Mouse (Mus musculus) liver, embryonic 14.5 days (tissue): Measurements from ENCODE around the gene Phc2. TPM values are rescaled to one million over a fixed set of nuclear protein-coding genes. Genes with fewer than 3 reads are reported as not detected.
"Not testable (repeated sequence)": the region's sequence is repeated elsewhere in the genome, so short reads cannot be mapped to it uniquely, and the experiment has no call there.

Source experiments
- ATAC-seq: fragments of 200-750 bp; cut with Nextera tagmentation; 2 replicates; pipeline ENCODE4 v1.8.0; 2017; ENCODE audit warnings: moderate number of reproducible peaks, mild to moderate bottlenecking, moderate library complexity; ENCODE audit not compliant: insufficient read depth
- DNase-seq, 3 experiments: peaks; one replicate each; pipeline ENCODE4 v3.0.0-alpha.2; 2012 to 2013; ENCODE audit warnings: low read depth in 3 of 3, low spot score in 3 of 3
- H3K27ac ChIP-seq: fragments of 300-500 bp; sonication (generic); 2 replicates; pipeline ENCODE4 v1.5.1; 2014; ENCODE audit warnings: moderate library complexity, mild to moderate bottlenecking, control low read depth, inconsistent platforms
- H3K27me3 ChIP-seq: fragments of 300-500 bp; sonication (generic); 2 replicates; pipeline ENCODE4 v1.6.1; 2014; ENCODE audit warnings: mild to moderate bottlenecking, low read length, moderate library complexity; ENCODE audit not compliant: control insufficient read depth, insufficient read depth
- H3K36me3 ChIP-seq: fragments of 300-500 bp; sonication (generic); replicated peaks from 2 replicates; pipeline ENCODE4 v1.6.1; 2014; ENCODE audit warnings: low read depth; ENCODE audit not compliant: control insufficient read depth, insufficient read depth
- H3K4me1 ChIP-seq, 2 experiments: fragments of 200-500 bp in 1 of 2; fragments of 300-500 bp in 1 of 2; sonication (generic) in 1 of 2; replicated peaks; 2 replicates each; pipeline ENCODE4 v1.6.1; 2012 to 2014; ENCODE audit warnings: antibody characterized with exemption in 1 of 2, inconsistent platforms in 1 of 2, low read length in 1 of 2; ENCODE audit not compliant: control insufficient read depth in 2 of 2, insufficient read depth in 2 of 2
- H3K4me2 ChIP-seq: fragments of 300-500 bp; sonication (generic); 2 replicates; pipeline ENCODE4 v1.6.1; 2014; ENCODE audit warnings: low read depth, mild to moderate bottlenecking, control low read depth, moderate library complexity
- H3K4me3 ChIP-seq, 2 experiments: fragments of 200-500 bp in 1 of 2; fragments of 300-500 bp in 1 of 2; sonication (generic) in 1 of 2; 2 replicates each; pipeline ENCODE4 v1.5.1; 2012 to 2014; ENCODE audit warnings: low read depth in 2 of 2, low read length in 2 of 2, mild to moderate bottlenecking in 2 of 2, control low read depth in 1 of 2, inconsistent platforms in 1 of 2, moderate library complexity in 1 of 2; ENCODE audit not compliant: insufficient read depth in 1 of 2
- H3K9ac ChIP-seq: fragments of 300-500 bp; sonication (generic); replicated peaks from 2 replicates; pipeline ENCODE4 v1.6.1; 2014; ENCODE audit warnings: mild to moderate bottlenecking, control low read depth, moderate library complexity
- H3K9me3 ChIP-seq: fragments of 300-500 bp; sonication (generic); 2 replicates; pipeline ENCODE4 v1.6.1; 2016; ENCODE audit warnings: low read length, mixed read lengths; ENCODE audit not compliant: control insufficient read depth
- CTCF ChIP-seq: IDR thresholded peaks from 2 replicates; pipeline ENCODE4 v1.5.1; 2016; ENCODE audit warnings: antibody characterized with exemption, low read depth, control low read depth
- EP300 ChIP-seq: IDR thresholded peaks from 2 replicates; pipeline ENCODE4 v1.6.1; 2016; ENCODE audit warnings: antibody characterized with exemption, low read depth
- WGBS: fragments of 180-500 bp; shearing (Covaris S2); extraction: QIAGEN DNeasy Blood & Tissue Kit; methylation state at CpG from one replicate; pipeline ENCODE4 v1.1.7; 2014; ENCODE audit not compliant: insufficient replicate concordance; 5-methylcytosine and 5-hydroxymethylcytosine counted together
- polyA plus RNA-seq, 2 experiments: library from polyadenylated mRNA; depleted of rRNA in 1 of 2; stranded (reverse) in 1 of 2; unstranded in 1 of 2; fragments of >200 nt; fragmentation: Nextera tagmentation in 1 of 2; extraction: Ambion mirVana in 1 of 2; gene quantifications; 2 replicates each; pipeline versions ENCODE4 v1.2.1 to v1.2.3; 2012 to 2014

Gene Phc2
- polyA plus RNA-seq, 2 experiments = 8.8 to 17.1 TPM

DNA sequence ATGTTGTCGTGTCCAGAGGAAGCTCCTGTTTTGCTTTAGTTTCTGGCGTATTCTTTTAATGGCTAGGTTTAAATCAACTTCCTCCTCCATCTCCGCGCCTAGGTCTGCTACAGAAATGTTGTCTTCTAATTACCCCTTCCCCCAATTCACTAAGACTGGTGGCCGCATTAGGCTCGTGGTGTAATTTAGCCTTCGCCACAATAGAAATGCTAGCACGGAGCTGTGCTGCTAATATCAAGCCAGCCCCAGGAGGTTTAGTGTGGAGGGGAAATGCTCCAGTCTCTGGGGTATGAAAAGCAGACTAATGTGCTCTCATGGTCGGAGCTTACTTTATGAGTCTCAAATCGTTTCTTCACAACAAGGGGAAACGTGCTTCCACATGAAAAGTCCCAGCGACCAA is 944 bp downstream of the Phc2 start:
- TF ChIP-seq EP300 (no peak), CTCF (no peak)
- WGBS = 6% methylated on average over 12 of the region's 12 CpGs
- no peaks in the 10 kb centered on the region for H3K27me3 ChIP-seq
- no peaks in the 10 kb centered on the region for H3K36me3 ChIP-seq
- H3K9me3 ChIP-seq = no peaks in the 10 kb centered on the region
- peak overlapping the region; percentile 67 for H3K9ac ChIP-seq
- peaks cover 0 to 25% of the 10 kb centered on the region in 2 experiments; a peak in 3 of 4 replicates for H3K4me1 ChIP-seq
- DNase-seq = no peak
- ATAC-seq = no peak
- H3K4me3 ChIP-seq = peak overlapping the region; percentile 66 to 83
- H3K27ac ChIP-seq = no peak overlapping the region
- H3K4me2 ChIP-seq = peak overlapping the region; percentile 92

DNA sequence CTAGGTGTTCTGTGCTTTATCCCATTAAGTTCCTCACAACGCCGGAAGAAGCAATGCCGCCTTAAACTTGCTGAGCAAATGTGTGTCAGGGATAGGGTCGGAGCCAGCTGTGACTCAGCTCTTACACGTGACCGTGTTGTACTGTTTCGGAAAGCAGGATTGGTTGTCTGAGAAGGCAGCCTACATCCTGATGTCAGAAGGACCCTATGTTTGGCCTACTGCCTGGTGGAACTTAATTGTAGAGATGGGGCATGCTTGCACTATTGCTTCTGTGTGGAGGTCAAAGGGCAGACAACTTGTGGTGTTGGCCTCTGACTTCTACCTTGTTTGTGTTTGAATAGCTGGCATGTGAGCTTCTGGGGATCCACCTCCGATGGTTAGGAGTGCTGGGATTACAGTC is 5.7 kb downstream of the Phc2 start:
- WGBS = 72% methylated on average over 8 of the region's 8 CpGs
- no peaks in the 10 kb centered on the region for H3K36me3 ChIP-seq
- peaks cover 0 to 26% of the 10 kb centered on the region in 2 experiments; a peak in 3 of 4 replicates for H3K4me1 ChIP-seq
- no peak overlapping the region for H3K27ac ChIP-seq
- H3K9ac ChIP-seq = no peak overlapping the region
- H3K27me3 ChIP-seq = no peaks in the 10 kb centered on the region
- H3K9me3 ChIP-seq = no peaks in the 10 kb centered on the region
- ATAC-seq (no peak), DNase-seq (no peak)
- H3K4me2 ChIP-seq = no peak overlapping the region
- TF ChIP-seq CTCF (no peak), EP300 (no peak)
- no peak overlapping the region for H3K4me3 ChIP-seq

- H3K27ac ChIP-seq = no peak overlapping the region
- H3K4me1 ChIP-seq = peaks cover 0 to 22% of the 10 kb centered on the region in 2 experiments; a peak in 3 of 4 replicates
- no peak for DNase-seq
- H3K9me3 ChIP-seq = no peaks in the 10 kb centered on the region
- TF ChIP-seq CTCF (no peak), EP300 (no peak)
- no peaks in the 10 kb centered on the region for H3K36me3 ChIP-seq
- H3K4me3 ChIP-seq = no peak overlapping the region
- H3K4me2 ChIP-seq = no peak overlapping the region
- 65% methylated on average over 8 of the region's 8 CpGs for WGBS
- H3K9ac ChIP-seq = no peak overlapping the region
- ATAC-seq = no peak
- no peaks in the 10 kb centered on the region for H3K27me3 ChIP-seq
Measured at GRCm38 (mm10) chr4:128661063-128661462, 6.6 kb downstream of the Phc2 start.

DNA sequence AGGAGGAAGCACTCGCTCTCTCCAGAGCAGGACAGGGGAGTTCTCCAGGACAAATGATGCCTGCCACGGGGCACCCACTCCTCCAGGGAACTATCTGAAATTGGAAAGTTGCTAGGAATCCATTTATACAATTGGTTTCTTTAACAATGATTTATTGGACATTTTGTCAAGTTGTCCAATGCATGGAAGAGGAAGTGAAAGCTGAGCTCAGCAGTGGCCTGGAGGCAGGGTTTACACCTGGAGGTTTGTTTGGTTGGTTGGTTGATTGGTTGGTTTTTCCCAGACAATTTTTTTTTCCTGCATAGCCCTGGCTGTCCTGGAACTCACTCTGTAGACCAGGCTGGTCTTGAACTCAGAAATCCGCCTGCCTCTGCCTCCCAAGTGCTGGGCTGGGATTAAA is 9.5 kb downstream of the Phc2 start:
- no peak overlapping the region for H3K4me2 ChIP-seq
- H3K27me3 ChIP-seq = no peaks in the 10 kb centered on the region
- H3K9ac ChIP-seq = no peak overlapping the region
- DNase-seq = no peak
- no peak overlapping the region for H3K4me3 ChIP-seq
- ATAC-seq = no peak
- 58% methylated on average over 3 of the region's 3 CpGs for WGBS
- TF ChIP-seq CTCF (no peak), EP300 (no peak)
- peaks cover 3 to 25% of the 10 kb centered on the region in 2 experiments for H3K4me1 ChIP-seq
- no peaks in the 10 kb centered on the region for H3K9me3 ChIP-seq
- H3K27ac ChIP-seq = no peak overlapping the region
- no peaks in the 10 kb centered on the region for H3K36me3 ChIP-seq

DNA sequence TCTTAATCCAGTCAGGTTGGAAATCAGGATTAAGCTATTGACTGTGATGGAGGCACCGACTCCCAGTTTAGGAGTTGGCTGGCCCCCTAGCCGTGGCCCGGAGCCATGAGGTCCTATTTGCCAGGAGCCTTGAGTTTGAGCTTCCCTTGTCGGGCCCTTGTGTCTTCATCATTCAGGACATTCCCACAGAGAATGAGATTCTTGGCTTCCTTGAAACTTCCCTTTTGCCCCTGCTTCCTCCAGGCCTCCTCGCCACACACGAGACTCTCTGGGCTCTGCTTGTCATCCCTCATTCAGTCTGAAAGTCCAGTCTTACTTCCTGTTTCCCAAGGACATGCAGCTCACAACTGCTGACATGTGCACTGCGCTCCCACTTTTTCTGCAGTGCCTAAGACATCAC is 11.9 kb downstream of the Phc2 start:
- not testable (repeated sequence) for ATAC-seq

DNA sequence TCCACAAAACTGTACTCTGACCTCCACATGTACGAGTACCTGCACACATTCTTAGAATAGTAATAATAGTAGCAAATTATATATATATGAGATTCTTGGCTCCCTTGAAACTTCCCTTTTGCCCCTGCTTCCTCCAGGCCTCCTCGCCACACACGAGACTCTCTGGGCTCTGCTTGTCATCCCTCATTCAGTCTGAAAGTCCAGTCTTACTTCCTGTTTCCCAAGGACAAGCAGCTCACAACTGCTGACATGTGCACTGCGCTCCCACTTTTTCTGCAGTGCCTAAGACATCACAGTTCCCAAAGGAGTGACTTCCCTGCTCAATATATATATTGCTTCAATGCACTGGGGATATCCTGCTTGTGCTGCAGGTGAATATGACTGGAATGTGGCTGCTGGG is 12.7 kb downstream of the Phc2 start:
- ATAC-seq, H3K9me3 ChIP-seq, H3K36me3 ChIP-seq, DNase-seq, H3K27ac ChIP-seq, H3K9ac ChIP-seq, H3K4me3 ChIP-seq, H3K27me3 ChIP-seq, H3K4me2 ChIP-seq: not testable (repeated sequence)
- WGBS = 41% methylated on average over 4 of the region's 4 CpGs
- H3K4me1 ChIP-seq = peaks cover 11 to 48% of the 10 kb centered on the region in 2 experiments

More for the DNA sequence above, 11.9 kb downstream of the Phc2 start:
- not testable (repeated sequence) for H3K4me3 ChIP-seq, H3K36me3 ChIP-seq, H3K9ac ChIP-seq, H3K27ac ChIP-seq, H3K9me3 ChIP-seq, H3K4me2 ChIP-seq, H3K27me3 ChIP-seq, DNase-seq
- H3K4me1 ChIP-seq = peaks cover 11 to 45% of the 10 kb centered on the region in 2 experiments
- WGBS = 50% methylated on average over 7 of the region's 7 CpGs
